Mouse (Mus musculus): ENCODE data around the gene Vpreb2.
"Not testable (repeated sequence)": the region's sequence is repeated elsewhere in the genome, so short reads cannot be mapped to it uniquely, and the experiment has no call there.

- not testable (repeated sequence) for TF ChIP-seq CTCF, EP300 (IDR thresholded peaks at IDR 0.05; ENCODE audit: low read depth)
Measured at GRCm38 (mm10) chr16:17977840-17978239, 2.4 kb upstream of the Vpreb2 start.

Data from heart, postnatal 0 days (tissue).